Mouse (Mus musculus) granulocyte monocyte progenitor cell, adult 5-6 weeks (primary cell): ENCODE measurements around the gene Prox2. TPM values are rescaled to one million over a fixed set of nuclear protein-coding genes. Genes with fewer than 3 reads are reported as not detected.

Source experiments
- ATAC-seq: replicated peaks from 2 replicates; pipeline ENCODE4 v1.8.0; 2016; ENCODE audit warnings: mild to moderate bottlenecking, moderate TSS enrichment, inconsistent platforms; ENCODE audit not compliant: poor library complexity, severe bottlenecking
- total RNA-seq, 2 experiments: library from RNA; stranded (forward) in 1 of 2; stranded (reverse) in 1 of 2; fragments of 200-712, 200-1000 nt in 1 of 2; fragments of >200 nt in 1 of 2; fragmentation: Nextera tagmentation in 1 of 2; gene quantifications; 2 replicates each; pipeline ENCODE4 v1.2.3; 2014 to 2017

Prox2 gene
- total RNA-seq, 2 experiments from 2014 or later: 0.90 to 1.5 TPM

GRCm38 (mm10) chr12:85095859-85096258 lies 14.7 kb downstream of the Prox2 start:
- ATAC-seq: no peak

GRCm38 (mm10) chr12:85095146-85095545 lies 15.4 kb downstream of the Prox2 start:
- ATAC-seq: no peak

GRCm38 (mm10) chr12:85094706-85095105 lies 15.9 kb downstream of the Prox2 start:
- ATAC-seq: no peak

GRCm38 (mm10) chr12:85094010-85094409 lies 16.5 kb downstream of the Prox2 start:
- ATAC-seq: peak; percentile 87

GRCm38 (mm10) chr12:85092214-85092613 lies 18.3 kb downstream of the Prox2 start:
- peak; percentile 37; the same call in 1 of the 2 replicates for ATAC-seq

GRCm38 (mm10) chr12:85091190-85091589 lies 19.4 kb downstream of the Prox2 start:
- ATAC-seq: no peak

- ATAC-seq: no peak
Observed at GRCm38 (mm10) chr12:85087845-85088244, 22.7 kb downstream of the Prox2 start.

GRCm38 (mm10) chr12:85084941-85085340 lies 25.6 kb downstream of the Prox2 start:
- no peak for ATAC-seq

GRCm38 (mm10) chr12:85084257-85084656 lies 26.3 kb downstream of the Prox2 start:
- ATAC-seq: no peak

GRCm38 (mm10) chr12:85077100-85077499 lies 33.5 kb downstream of the Prox2 start:
- no peak for ATAC-seq

- ATAC-seq: no peak
Observed at GRCm38 (mm10) chr12:85071043-85071442, 39.5 kb downstream of the Prox2 start.

GRCm38 (mm10) chr12:85051218-85051617 lies 59.3 kb downstream of the Prox2 start:
- no peak for ATAC-seq

Other genes starting within 250 kb of the Prox2 start
- not detected in 2 replicates for gene Ltbp2, start 234.2 kb downstream of the Prox2 start, total RNA-seq (2014; fragmentation: Nextera tagmentation)
- gene Ltbp2, start 234.2 kb downstream of the Prox2 start, total RNA-seq (2017): not detected in 2 replicates
- gene Fcf1, start 139.9 kb downstream of the Prox2 start, total RNA-seq (2014; fragmentation: Nextera tagmentation): 131 and 137 TPM in 2 replicates
- 120 and 140 TPM in 2 replicates for gene Fcf1, start 139.9 kb downstream of the Prox2 start, total RNA-seq (2017)
- 31.0 and 38.8 TPM in 2 replicates for gene Arel1, start 139.9 kb downstream of the Prox2 start, total RNA-seq (2014; fragmentation: Nextera tagmentation)
- gene Arel1, start 139.9 kb downstream of the Prox2 start, total RNA-seq (2017): 37.8 and 45.9 TPM in 2 replicates
- 88.8 and 96.9 TPM in 2 replicates for gene Ylpm1, start 114.4 kb downstream of the Prox2 start, total RNA-seq (2014; fragmentation: Nextera tagmentation)
- 50.0 and 50.5 TPM in 2 replicates for gene Ylpm1, start 114.4 kb downstream of the Prox2 start, total RNA-seq (2017)
- gene Dlst, start 74 bp upstream of the Prox2 start, total RNA-seq (2014; fragmentation: Nextera tagmentation): 106 and 140 TPM in 2 replicates
- gene Dlst, start 74 bp upstream of the Prox2 start, total RNA-seq (2017): 167 and 195 TPM in 2 replicates
- gene Rps6kl1, start 40.5 kb upstream of the Prox2 start, total RNA-seq (2014; fragmentation: Nextera tagmentation): not detected in 2 replicates
- not detected in 2 replicates for gene Rps6kl1, start 40.5 kb upstream of the Prox2 start, total RNA-seq (2017)
- gene Pgf, start 67.0 kb upstream of the Prox2 start, total RNA-seq (2014; fragmentation: Nextera tagmentation): not detected in 2 replicates
- gene Pgf, start 67.0 kb upstream of the Prox2 start, total RNA-seq (2017): not detected in 2 replicates
- gene Eif2b2, start 108.7 kb upstream of the Prox2 start, total RNA-seq (2014; fragmentation: Nextera tagmentation): 51.8 and 89.9 TPM in 2 replicates
- gene Eif2b2, start 108.7 kb upstream of the Prox2 start, total RNA-seq (2017): 44.0 and 61.7 TPM in 2 replicates
- gene Mlh3, start 159.8 kb upstream of the Prox2 start, total RNA-seq (2014; fragmentation: Nextera tagmentation): 9.8 and 11.1 TPM in 2 replicates
- 7.7 and 7.9 TPM in 2 replicates for gene Mlh3, start 159.8 kb upstream of the Prox2 start, total RNA-seq (2017)
- 39.7 and 58.9 TPM in 2 replicates for gene Acyp1, start 177.7 kb upstream of the Prox2 start, total RNA-seq (2014; fragmentation: Nextera tagmentation)
- 34.6 and 69.2 TPM in 2 replicates for gene Acyp1, start 177.7 kb upstream of the Prox2 start, total RNA-seq (2017)
- not detected in 2 replicates for gene Zc2hc1c, start 177.8 kb upstream of the Prox2 start, total RNA-seq (2014; fragmentation: Nextera tagmentation)
- not detected in 2 replicates for gene Zc2hc1c, start 177.8 kb upstream of the Prox2 start, total RNA-seq (2017)
- gene Nek9, start 228.6 kb upstream of the Prox2 start, total RNA-seq (2014; fragmentation: Nextera tagmentation): 33.1 and 44.6 TPM in 2 replicates
- gene Nek9, start 228.6 kb upstream of the Prox2 start, total RNA-seq (2017): 24.1 and 26.6 TPM in 2 replicates